Mouse (Mus musculus): ENCODE data around the gene Slc46a2. TPM values are rescaled to one million over a fixed set of nuclear protein-coding genes. Genes with fewer than 3 reads are reported as not detected.

The Slc46a2 gene
- polyA plus RNA-seq, 1 experiment = not detected

DNA sequence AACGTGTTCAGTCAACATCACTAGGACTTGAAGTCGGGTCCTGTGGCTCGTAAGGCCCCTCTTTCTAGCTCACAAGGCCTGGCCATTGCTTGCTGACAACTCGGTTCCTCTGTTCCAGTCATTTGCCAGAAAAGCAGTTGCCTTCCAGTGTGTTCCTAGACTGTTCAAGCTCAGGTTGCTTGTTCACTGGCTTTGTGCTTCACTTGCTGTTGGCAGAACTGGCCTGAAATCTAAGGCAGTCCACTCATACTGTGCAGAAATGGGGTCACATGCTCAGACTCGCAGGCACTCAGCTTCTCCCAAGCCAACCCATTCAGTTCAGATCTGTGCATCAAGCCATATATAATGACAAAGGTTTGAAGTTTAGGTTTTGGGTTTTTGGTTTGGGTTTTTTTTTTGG is 34.1 kb downstream of the Slc46a2 start:
- no peaks in the 10 kb centered on the region for H3K36me3 ChIP-seq (ENCODE audit: control insufficient read depth, insufficient read depth, low read length)
- H3K27me3 ChIP-seq (ENCODE audit: control insufficient read depth, insufficient read depth, low read length) = no peaks in the 10 kb centered on the region
- TF ChIP-seq CTCF (IDR thresholded peaks at IDR 0.05; ENCODE audit: extremely low read depth, insufficient read length, insufficient replicate concordance, low read depth, low read length) (no peak), POLR2A (IDR thresholded peaks at IDR 0.05; ENCODE audit: low read depth, low read length) (no peak)
- H3K4me1 ChIP-seq (ENCODE audit: control insufficient read depth, insufficient read depth, insufficient read length, low read length) = peaks cover 5% of the 10 kb centered on the region; the same call in 1 of the 2 replicates
- no peak overlapping the region for H3K4me3 ChIP-seq (ENCODE audit: low read depth, low read length)
- no peak overlapping the region for H3K27ac ChIP-seq (ENCODE audit: insufficient read depth, low read depth, low read length)
- WGBS = 84% methylated on average over 5 of the region's 5 CpGs

DNA sequence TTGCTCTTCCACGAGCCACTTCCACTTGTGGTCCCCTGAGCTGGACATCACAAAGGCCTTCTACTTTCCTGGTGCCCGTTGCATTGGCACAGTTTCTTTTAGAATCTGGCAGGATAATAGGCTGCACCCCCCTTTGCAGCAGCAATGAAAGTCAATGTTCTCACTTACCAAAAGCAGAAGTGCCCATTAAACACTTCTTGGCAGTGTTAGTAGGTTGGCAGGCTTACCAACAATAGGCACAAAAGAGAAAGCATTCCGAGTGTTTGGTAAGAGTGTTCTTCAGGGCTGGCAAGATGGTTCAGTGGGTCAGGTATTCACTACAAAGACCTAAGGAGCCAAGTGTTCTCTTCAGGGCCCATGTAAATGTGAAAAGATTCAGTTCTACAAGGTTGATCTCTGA is 35.4 kb downstream of the Slc46a2 start:
- Histone ChIP-seq H3K27ac (ENCODE audit: insufficient read depth, low read depth, low read length) (no peak overlapping the region), H3K4me3 (ENCODE audit: low read depth, low read length) (no peak overlapping the region), H3K27me3 (ENCODE audit: control insufficient read depth, insufficient read depth, low read length) (no peaks in the 10 kb centered on the region), H3K4me1 (ENCODE audit: control insufficient read depth, insufficient read depth, insufficient read length, low read length) (peaks cover 5% of the 10 kb centered on the region; the same call in 1 of the 2 replicates), H3K36me3 (ENCODE audit: control insufficient read depth, insufficient read depth, low read length) (no peaks in the 10 kb centered on the region)
- 72% methylated on average over 3 of the region's 3 CpGs for WGBS
- TF ChIP-seq CTCF (IDR thresholded peaks at IDR 0.05; ENCODE audit: extremely low read depth, insufficient read length, insufficient replicate concordance, low read depth, low read length) (no peak), POLR2A (IDR thresholded peaks at IDR 0.05; ENCODE audit: low read depth, low read length) (no peak)

DNA sequence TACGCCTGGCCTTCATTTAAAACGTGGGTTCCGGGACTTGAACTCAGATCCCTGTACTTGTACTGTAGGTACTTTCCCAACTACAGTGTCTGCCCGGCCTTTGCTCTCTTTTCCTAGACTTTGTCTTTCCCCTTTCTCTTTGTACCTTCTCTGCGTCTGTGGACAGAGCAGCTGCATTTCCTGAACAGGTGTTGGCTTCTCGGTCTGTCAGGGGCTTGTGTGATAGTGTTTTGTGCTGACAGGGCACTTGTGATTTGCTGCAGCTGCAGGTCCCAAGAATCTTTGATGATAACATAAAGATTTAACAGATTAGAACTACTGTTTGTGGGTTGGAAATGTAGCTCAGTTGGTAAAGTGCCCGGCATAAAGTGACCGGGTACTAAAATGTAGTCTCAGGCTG is 36.3 kb downstream of the Slc46a2 start:
- no peak for TF ChIP-seq CTCF (IDR thresholded peaks at IDR 0.05; ENCODE audit: extremely low read depth, insufficient read length, insufficient replicate concordance, low read depth, low read length)
- TF ChIP-seq POLR2A (IDR thresholded peaks at IDR 0.05; ENCODE audit: low read depth, low read length) = no peak
- Histone ChIP-seq H3K36me3 (ENCODE audit: control insufficient read depth, insufficient read depth, low read length) (no peaks in the 10 kb centered on the region), H3K27ac (ENCODE audit: insufficient read depth, low read depth, low read length) (no peak overlapping the region), H3K4me3 (ENCODE audit: low read depth, low read length) (no peak overlapping the region), H3K27me3 (ENCODE audit: control insufficient read depth, insufficient read depth, low read length) (no peaks in the 10 kb centered on the region), H3K4me1 (ENCODE audit: control insufficient read depth, insufficient read depth, insufficient read length, low read length) (peaks cover 5% of the 10 kb centered on the region; the same call in 1 of the 2 replicates)
- 53% methylated on average over 8 of the region's 8 CpGs for WGBS

DNA sequence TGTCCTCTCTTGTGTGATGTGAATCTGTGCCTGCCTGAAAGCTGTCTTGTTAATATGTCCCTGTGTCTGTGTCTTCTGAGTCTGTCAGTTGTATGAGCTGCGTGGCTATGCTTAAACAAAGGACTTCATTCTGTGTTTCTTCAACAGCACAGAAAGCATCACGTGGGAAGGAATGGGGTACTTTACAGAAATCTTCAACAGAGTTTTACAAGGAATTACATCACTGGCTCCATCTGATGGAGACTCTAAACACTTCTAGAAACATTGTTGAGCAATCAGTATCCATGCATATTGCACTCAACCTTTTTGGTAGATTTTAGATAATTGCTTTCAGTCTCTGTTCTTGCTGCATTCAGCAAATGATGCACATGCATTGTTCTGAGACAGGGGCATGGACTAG is 37.8 kb downstream of the Slc46a2 start:
- Histone ChIP-seq H3K27me3 (ENCODE audit: control insufficient read depth, insufficient read depth, low read length) (no peaks in the 10 kb centered on the region), H3K4me1 (ENCODE audit: control insufficient read depth, insufficient read depth, insufficient read length, low read length) (peaks cover 5% of the 10 kb centered on the region; the same call in 1 of the 2 replicates), H3K4me3 (ENCODE audit: low read depth, low read length) (no peak overlapping the region), H3K27ac (ENCODE audit: insufficient read depth, low read depth, low read length) (no peak overlapping the region), H3K36me3 (ENCODE audit: control insufficient read depth, insufficient read depth, low read length) (no peaks in the 10 kb centered on the region)
- TF ChIP-seq POLR2A (IDR thresholded peaks at IDR 0.05; ENCODE audit: low read depth, low read length) (no peak), CTCF (IDR thresholded peaks at IDR 0.05; ENCODE audit: extremely low read depth, insufficient read length, insufficient replicate concordance, low read depth, low read length) (no peak)
- 89% methylated on average over 2 of the region's 2 CpGs for WGBS

DNA sequence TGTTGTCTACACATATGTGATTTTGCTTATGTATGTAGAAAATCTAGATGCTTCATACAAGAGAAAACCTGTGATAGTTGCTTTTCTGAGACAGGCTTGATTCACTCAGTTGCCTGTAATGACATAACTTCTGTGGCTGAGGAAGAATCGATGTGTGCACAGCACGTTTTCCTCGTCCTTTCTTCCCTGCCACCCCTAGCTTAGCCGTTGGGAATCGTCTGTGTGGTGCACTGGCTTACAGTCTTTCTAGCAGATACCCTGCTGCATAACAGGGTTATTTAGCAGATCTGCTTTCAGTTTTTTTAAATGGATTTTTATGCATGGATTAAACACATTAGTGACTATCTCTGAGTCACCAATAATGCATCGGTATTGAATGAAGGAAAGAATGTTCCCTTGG is 38.3 kb downstream of the Slc46a2 start:
- no peaks in the 10 kb centered on the region for H3K27me3 ChIP-seq (ENCODE audit: control insufficient read depth, insufficient read depth, low read length)
- H3K27ac ChIP-seq (ENCODE audit: insufficient read depth, low read depth, low read length) = no peak overlapping the region
- peaks cover 5% of the 10 kb centered on the region; the same call in 1 of the 2 replicates for H3K4me1 ChIP-seq (ENCODE audit: control insufficient read depth, insufficient read depth, insufficient read length, low read length)
- TF ChIP-seq CTCF (IDR thresholded peaks at IDR 0.05; ENCODE audit: extremely low read depth, insufficient read length, insufficient replicate concordance, low read depth, low read length) (no peak), POLR2A (IDR thresholded peaks at IDR 0.05; ENCODE audit: low read depth, low read length) (no peak)
- no peaks in the 10 kb centered on the region for H3K36me3 ChIP-seq (ENCODE audit: control insufficient read depth, insufficient read depth, low read length)
- 92% methylated on average over 6 of the region's 6 CpGs for WGBS
- H3K4me3 ChIP-seq (ENCODE audit: low read depth, low read length) = no peak overlapping the region

DNA sequence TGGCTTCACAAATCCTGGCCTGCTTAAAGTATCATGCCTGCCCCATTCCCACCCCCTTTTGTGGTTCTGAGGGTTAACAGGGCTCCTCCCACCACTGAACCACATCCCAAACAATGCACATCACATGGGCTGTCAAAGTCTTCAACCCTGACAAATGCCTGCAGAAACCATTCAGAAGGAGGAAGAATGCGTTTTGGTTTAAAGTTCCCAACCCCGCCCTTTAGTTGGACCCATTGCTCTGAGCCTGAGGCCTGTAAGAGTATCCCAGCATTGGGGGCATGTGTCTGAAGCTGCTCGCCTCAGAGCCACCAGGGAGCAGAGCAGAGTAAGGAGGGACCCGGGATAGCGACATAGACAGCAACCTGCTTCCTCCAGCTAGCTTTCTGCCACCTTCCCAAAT is 41.0 kb downstream of the Slc46a2 start:
- Histone ChIP-seq H3K36me3 (ENCODE audit: control insufficient read depth, insufficient read depth, low read length) (no peaks in the 10 kb centered on the region), H3K4me3 (ENCODE audit: low read depth, low read length) (no peak overlapping the region), H3K27me3 (ENCODE audit: control insufficient read depth, insufficient read depth, low read length) (no peaks in the 10 kb centered on the region), H3K4me1 (ENCODE audit: control insufficient read depth, insufficient read depth, insufficient read length, low read length) (peaks cover 5% of the 10 kb centered on the region; the same call in 1 of the 2 replicates), H3K27ac (ENCODE audit: insufficient read depth, low read depth, low read length) (no peak overlapping the region)
- no peak for TF ChIP-seq CTCF (IDR thresholded peaks at IDR 0.05; ENCODE audit: extremely low read depth, insufficient read length, insufficient replicate concordance, low read depth, low read length)
- WGBS = 56% methylated on average over 5 of the region's 5 CpGs

DNA sequence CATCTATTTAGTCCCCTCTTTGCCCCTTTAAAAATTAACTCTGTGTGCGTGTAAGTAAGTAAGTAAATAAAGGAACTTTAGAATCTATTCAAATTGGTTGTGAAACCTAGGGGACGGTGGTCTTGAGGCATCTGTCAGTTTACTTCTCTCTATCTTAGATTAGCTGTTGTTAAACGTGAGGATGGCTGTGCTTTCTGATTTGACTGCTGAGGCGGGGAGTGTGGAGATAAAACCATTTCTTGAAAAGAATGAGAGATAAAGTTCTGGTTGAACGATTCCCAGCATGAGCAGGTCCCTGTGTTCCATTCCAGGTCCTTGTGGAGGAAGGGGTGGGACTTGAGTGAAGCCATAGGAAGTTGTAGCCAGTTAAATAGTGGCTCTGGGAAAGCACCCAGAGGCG is 41.6 kb downstream of the Slc46a2 start:
- Histone ChIP-seq H3K27ac (ENCODE audit: insufficient read depth, low read depth, low read length) (no peak overlapping the region), H3K4me3 (ENCODE audit: low read depth, low read length) (no peak overlapping the region), H3K4me1 (ENCODE audit: control insufficient read depth, insufficient read depth, insufficient read length, low read length) (peaks cover 1% of the 10 kb centered on the region; the same call in 1 of the 2 replicates), H3K36me3 (ENCODE audit: control insufficient read depth, insufficient read depth, low read length) (no peaks in the 10 kb centered on the region), H3K27me3 (ENCODE audit: control insufficient read depth, insufficient read depth, low read length) (no peaks in the 10 kb centered on the region)
- WGBS = 52% methylated on average over 6 of the region's 6 CpGs
- TF ChIP-seq POLR2A (IDR thresholded peaks at IDR 0.05; ENCODE audit: low read depth, low read length) = no peak
- no peak for TF ChIP-seq CTCF (IDR thresholded peaks at IDR 0.05; ENCODE audit: extremely low read depth, insufficient read length, insufficient replicate concordance, low read depth, low read length)

Measured in small intestine, adult 2 months (tissue).